Mouse (Mus musculus) urinary bladder, postnatal 4 days (tissue): Measurements from ENCODE around the gene Snorc.
"Not testable (repeated sequence)": the region's sequence is repeated elsewhere in the genome, so short reads cannot be mapped to it uniquely, and the experiment has no call there.

Experiments used
- DNase-seq, 2 experiments: peaks; one replicate each; pipeline ENCODE4 v3.0.0; 2021 to 2022; ENCODE audit warnings: low spot score in 2 of 2

Snorc gene

GRCm38 (mm10) chr1:87469971-87470370, at the start of gene Snorc:
Snorc (plus strand) TSS chr1:87470271.
- not testable (repeated sequence) for DNase-seq

GRCm38 (mm10) chr1:87435125-87435524, 34.9 kb upstream of the Snorc start:
- DNase-seq, result no peak

DNA sequence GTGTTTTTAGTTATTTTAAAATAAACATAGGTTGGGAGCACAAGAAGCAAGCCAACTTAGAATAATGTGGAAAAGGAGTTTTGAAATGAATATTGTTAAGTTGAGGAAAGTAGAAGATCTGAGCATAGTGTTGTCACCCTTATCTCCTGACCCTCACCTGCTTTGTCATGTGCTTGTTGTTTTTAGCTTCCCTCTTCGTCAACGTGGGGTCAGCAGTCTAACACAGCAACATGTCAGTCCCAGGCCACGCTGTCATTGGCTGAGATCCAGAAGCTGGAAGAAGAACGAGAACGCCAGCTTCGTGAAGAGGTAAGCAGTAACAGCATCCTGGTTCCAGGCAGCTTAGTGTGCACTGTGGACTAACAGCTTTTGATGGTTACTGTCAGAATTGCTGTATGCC, 33.5 kb upstream of the Snorc start:
- DNase-seq, result no peak

DNA sequence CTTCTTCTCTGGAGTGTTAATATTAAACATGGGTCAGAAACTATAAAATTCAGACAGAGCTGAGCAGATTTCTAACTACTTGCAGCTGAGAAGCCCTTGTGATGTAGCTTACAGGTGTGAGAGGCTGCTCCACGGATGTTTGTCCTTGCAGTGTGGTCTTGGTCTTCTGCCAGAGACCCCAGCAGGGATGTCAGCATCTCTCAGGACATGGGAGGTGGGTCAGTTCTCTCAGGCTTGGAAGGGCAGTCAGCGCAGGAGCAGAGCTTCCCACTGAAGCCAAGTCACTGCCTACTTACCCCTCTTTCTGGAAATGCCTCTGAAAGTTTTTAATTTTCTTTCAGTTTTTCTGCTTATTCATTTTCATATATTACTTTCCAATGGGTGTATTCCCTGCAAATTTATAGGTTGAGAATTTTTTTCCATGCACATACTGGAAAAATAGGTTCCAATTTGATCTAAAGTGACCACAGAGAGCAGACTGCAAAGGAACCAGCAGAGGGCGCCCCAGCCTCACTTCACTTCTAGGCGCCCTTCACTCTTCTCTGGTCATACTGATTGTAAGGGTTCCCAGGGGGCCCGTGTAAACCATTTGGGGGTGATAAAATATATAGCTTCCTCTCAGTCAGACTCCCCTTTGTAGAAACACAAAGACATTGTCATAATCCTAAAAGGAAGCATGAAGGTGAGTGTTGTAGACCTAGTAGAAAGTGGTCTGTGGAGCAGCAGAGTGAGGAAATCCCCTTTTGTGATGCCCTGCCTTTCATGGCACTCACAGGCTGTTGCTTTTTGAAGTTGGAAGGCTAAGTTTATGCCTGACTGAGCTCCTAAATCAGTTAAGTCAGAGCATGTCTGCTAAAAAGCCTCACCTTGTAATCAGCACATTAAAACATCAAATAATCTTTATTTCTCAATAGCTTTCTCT, 22.6 kb upstream of the Snorc start:
- no peak for DNase-seq

DNA sequence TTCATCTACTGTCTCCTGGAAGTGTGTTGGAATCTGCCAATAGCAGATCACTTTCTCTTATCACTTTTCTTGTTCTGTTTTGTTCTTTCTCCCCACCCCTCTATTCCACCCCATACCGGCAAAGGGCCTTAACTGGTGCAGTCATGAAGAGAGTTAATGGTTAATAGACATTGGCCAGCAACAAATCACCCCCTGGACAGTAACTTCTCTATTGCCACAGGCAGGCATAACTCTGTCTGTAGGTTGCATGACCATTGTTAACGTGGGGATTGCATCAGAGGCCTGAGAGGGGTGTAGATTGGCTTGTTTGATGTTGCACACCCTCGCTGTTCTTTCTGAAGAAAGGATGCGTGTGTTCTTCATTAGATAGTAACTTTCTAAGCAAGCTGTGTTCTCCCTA, 20.6 kb upstream of the Snorc start:
- no peak for DNase-seq

GRCm38 (mm10) chr1:87456425-87456824, 13.6 kb upstream of the Snorc start:
- no peak for DNase-seq

DNA sequence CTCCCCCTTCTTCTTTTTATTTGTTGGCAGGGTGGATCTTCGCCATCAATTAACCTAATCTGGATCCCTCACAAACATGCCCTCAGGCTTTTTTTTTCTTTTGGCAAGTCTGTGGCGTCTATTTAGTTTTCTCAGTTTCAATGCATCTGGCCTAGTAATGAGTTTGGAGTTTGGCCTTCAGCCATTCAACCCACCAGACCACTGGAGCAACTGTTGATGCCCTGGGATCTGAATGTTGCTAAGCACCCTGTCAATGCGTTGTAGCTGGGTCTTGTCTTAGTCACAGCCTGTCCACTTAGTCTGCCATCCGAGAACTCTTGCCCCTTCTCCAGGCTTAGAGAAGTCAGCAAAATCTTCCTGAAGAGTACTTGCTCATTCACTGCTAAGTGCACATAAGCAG, 12.0 kb upstream of the Snorc start:
- no peak for DNase-seq

GRCm38 (mm10) chr1:87459856-87460255, 10.2 kb upstream of the Snorc start:
- not testable (repeated sequence) for DNase-seq

- no peak for DNase-seq
These were observed 2.6 kb upstream of the Snorc start for GRCm38 (mm10) chr1:87467469-87467868.

DNA sequence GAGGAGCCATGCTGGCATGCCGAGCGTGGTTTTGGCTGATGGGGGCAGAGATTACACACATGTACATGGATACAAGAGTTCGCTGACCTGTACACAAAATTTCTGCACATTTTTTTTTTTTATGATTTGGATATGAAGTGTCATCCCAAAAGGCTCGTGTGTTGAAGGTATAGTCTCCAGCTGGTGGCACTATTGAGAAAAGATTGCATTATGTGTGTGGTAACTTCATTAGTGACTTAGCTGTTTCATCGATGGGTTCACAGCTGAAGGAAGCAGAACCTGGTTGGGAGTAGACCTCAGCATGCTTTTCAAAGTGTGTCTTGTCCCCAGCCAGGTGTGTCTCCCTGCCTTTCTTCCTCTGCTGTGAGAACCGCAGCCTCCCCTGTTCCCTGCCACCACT, 1.8 kb upstream of the Snorc start:
- no peak for DNase-seq

GRCm38 (mm10) chr1:87471914-87472313, 1.8 kb downstream of the Snorc start:
- DNase-seq, result no peak

DNA sequence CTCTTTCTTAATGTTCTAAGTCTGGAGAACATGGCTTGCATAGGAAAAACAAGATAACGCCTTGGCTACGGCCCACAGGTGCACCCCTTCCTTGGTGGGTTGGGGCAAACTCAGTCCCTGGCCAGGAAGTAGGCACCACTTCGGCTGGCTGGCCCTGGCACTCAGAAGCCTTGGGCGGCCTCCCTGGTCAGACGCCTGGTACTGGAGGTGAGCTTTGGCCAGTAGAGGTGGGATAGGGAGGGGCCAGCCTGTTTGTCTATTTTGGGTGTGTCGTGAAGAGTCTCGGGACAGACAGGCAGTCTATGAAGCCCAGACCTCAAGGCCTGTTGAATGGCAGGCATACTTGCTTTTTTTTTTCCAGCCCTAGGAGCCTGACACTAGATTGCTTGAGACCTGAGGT, 2.5 kb downstream of the Snorc start:
- DNase-seq, result no peak

GRCm38 (mm10) chr1:87475076-87475895, 5.2 kb downstream of the Snorc start:
- DNase-seq, result no peak

- no peak for DNase-seq
These were observed 12.5 kb downstream of the Snorc start for GRCm38 (mm10) chr1:87482546-87482945.

DNA sequence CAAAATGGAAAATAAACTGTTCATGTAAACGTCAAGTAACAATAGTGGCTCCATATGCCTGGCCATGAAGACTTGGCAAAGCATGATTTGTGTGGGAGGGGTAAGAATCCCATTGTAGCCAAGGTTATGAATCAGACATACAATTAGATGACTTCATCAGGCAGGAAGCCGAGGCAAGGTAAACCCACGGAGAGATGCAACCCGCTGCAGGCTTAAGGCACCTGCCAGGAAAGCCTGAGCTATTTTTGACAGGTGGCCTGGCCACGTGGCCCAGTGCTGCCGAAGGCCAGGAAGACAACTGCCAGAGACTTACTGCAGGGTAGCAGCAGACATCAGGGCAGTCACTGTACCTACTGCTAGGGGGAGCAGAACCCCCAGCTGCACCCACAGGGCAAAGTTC, 16.3 kb downstream of the Snorc start:
- no peak for DNase-seq

GRCm38 (mm10) chr1:87492285-87492684, 22.2 kb downstream of the Snorc start:
- no peak for DNase-seq

- DNase-seq, result no peak
These were observed 23.5 kb downstream of the Snorc start for GRCm38 (mm10) chr1:87493542-87493941.

DNA sequence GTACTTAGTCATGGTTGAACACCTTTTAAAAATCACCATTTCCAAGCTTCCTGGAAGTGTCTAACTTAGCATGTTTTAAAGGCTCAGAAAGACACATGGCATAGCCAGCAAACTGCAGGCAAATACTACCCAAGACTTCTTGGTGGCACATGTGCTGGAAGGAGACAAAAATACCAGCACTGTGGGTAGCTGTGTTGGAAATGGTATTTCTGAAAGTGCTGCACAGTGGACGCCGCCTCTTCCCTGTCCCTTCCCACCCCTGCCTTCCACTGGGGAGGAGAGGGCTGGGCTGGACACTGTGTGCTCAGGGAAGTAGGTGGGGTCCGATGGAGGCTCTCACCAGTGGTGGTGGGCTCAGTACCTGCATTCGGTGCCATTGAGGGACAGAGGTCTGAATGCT, 35.5 kb downstream of the Snorc start:
- DNase-seq, result no peak

DNA sequence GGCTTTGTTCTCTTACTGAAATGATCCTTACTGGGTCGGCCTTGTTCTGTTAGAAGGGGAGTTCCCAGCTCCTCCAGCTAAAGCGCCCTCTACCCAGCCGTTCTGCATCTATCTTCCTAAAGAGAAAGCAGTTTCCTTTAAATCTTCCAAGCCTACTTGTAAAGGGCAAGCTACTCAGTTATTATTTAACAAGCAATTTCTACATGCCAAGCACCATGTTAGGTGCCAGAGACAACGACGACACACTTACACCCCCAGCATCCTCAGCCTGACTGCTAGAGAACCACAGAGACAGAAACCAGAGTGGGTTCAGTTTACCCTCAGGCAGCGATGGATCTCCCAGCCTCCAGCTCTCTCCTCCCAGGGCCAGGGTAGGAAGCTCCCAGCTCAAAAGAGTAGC, 37.8 kb downstream of the Snorc start:
- DNase-seq, result no peak

DNA sequence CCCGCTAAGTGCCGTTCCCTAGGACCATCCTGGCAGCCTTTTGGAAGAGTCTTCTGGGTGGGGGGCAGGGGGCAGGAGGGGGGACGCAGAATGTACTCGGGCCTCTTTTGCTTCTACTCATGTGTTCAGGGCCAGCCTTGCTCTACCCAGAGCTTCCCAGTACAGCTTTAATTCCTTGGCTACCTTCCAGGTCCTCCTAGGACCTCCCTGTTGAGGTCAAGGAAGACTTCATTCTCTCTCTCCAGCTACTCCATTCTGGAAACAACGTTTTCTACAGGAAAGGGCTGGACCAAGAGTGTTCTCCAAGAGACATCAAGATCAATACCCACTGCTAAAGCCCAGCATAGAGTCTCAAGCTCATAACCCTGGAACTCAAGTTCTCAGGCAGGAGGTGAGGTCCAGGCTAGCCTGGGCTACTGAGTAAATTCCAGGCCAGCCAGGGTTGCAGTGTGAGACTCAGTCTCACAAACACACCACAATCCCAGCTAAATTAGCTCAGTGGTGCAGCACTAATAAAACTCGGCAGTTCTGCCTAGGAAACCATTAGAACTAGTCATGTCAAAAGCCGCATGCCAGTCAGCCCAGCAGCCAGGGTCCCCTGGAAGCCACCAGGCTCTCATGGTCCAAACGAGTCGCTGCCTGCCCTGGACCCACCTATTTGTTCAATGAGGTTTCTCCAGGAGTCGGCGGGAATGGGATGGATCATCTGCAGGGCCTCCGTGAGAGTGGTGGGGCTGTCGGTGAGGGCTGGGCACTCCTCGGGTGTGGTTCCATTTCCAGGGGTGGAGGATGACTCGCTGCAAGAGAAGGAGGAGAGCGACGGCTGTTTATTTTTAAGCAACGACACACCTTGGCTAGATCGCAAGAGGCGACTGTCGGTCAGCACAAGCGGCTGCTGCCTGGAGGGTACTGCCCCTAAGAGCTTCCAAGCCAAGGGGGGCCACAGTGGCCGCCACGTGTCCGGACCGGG, 38.8 kb downstream of the Snorc start:
- no peak for DNase-seq

- no peak for DNase-seq
These were observed 39.6 kb downstream of the Snorc start, which contains the start of gene Neu2 for GRCm38 (mm10) chr1:87509561-87510165. Neu2 (plus strand) TSS chr1:87509889.
